Mouse (Mus musculus): ENCODE measurements at regions not wholly inside any gene's neighbourhood (a gene's known extent, or its start where the extent isn't known, plus 50 kb on each side); places are given as distances from the start of the nearest gene placed in this dataset.

GRCm38 (mm10) chr7:36352761-36353160 is 345.2 kb upstream of the Tshz3 start:
- in situ Hi-C loops (cut with MboI, MseI), result no loop called here

- in situ Hi-C loops (cut with MboI, MseI), result no loop called here
Measured at GRCm38 (mm10) chr7:36350616-36351015, 347.3 kb upstream of the Tshz3 start.

GRCm38 (mm10) chr7:36348195-36348594 is 349.7 kb upstream of the Tshz3 start:
- in situ Hi-C loops (cut with MboI, MseI), result no loop called here

- in situ Hi-C loops (cut with MboI, MseI), result no loop called here
Measured at GRCm38 (mm10) chr7:36334857-36335256, 363.1 kb upstream of the Tshz3 start.

GRCm38 (mm10) chr7:36334091-36334490 is 363.8 kb upstream of the Tshz3 start:
- in situ Hi-C loops (cut with MboI, MseI), result no loop called here

GRCm38 (mm10) chr7:36332633-36333032 is 365.3 kb upstream of the Tshz3 start:
- in situ Hi-C loops (cut with MboI, MseI), result no loop called here

- in situ Hi-C loops (cut with MboI, MseI), result no loop called here
Measured at GRCm38 (mm10) chr7:36328141-36328540, 369.8 kb upstream of the Tshz3 start.

GRCm38 (mm10) chr7:36324035-36324434 is 373.9 kb upstream of the Tshz3 start:
- in situ Hi-C loops (cut with MboI, MseI), result no loop called here

- in situ Hi-C loops (cut with MboI, MseI), result no loop called here
Measured at GRCm38 (mm10) chr7:36322181-36322580, 375.7 kb upstream of the Tshz3 start.

GRCm38 (mm10) chr7:36317466-36318212 is 380.3 kb upstream of the Tshz3 start:
- in situ Hi-C loops (cut with MboI, MseI), result no loop called here

GRCm38 (mm10) chr7:36313751-36314150 is 384.2 kb upstream of the Tshz3 start:
- in situ Hi-C loops (cut with MboI, MseI), result no loop called here

GRCm38 (mm10) chr7:36309761-36310605 is 387.9 kb upstream of the Tshz3 start:
- in situ Hi-C loops (cut with MboI, MseI), result no loop called here

GRCm38 (mm10) chr7:36308726-36309125 is 389.2 kb upstream of the Tshz3 start:
- in situ Hi-C loops (cut with MboI, MseI), result no loop called here

GRCm38 (mm10) chr7:36308106-36308620 is 389.8 kb upstream of the Tshz3 start:
- in situ Hi-C loops (cut with MboI, MseI), result no loop called here

- in situ Hi-C loops (cut with MboI, MseI), result no loop called here
Measured at GRCm38 (mm10) chr7:36277275-36277674, 420.6 kb upstream of the Tshz3 start.

- in situ Hi-C loops (cut with MboI, MseI), result no loop called here
Measured at GRCm38 (mm10) chr7:36268966-36269365, 429.0 kb upstream of the Tshz3 start.

GRCm38 (mm10) chr7:36265163-36265823 is 432.6 kb upstream of the Tshz3 start:
- in situ Hi-C loops (cut with MboI, MseI), result no loop called here

- in situ Hi-C loops (cut with MboI, MseI), result no loop called here
Measured at GRCm38 (mm10) chr7:36262124-36262710, 435.7 kb upstream of the Tshz3 start.

- in situ Hi-C loops (cut with MboI, MseI), result no loop called here
Measured at GRCm38 (mm10) chr7:36257102-36257501, 440.8 kb upstream of the Tshz3 start.

GRCm38 (mm10) chr7:36247356-36247755 is 444.6 kb upstream of the Zfp507 start:
- in situ Hi-C loops (cut with MboI, MseI), result no loop called here

GRCm38 (mm10) chr7:36236673-36237072 is 433.9 kb upstream of the Zfp507 start:
- in situ Hi-C loops (cut with MboI, MseI), result no loop called here

GRCm38 (mm10) chr7:36229031-36229430 is 426.2 kb upstream of the Zfp507 start:
- in situ Hi-C loops (cut with MboI, MseI), result no loop called here
